Mouse (Mus musculus) liver, embryonic 16.5 days (tissue): ENCODE measurements around the gene Scd3. TPM values are rescaled to one million over a fixed set of nuclear protein-coding genes. Genes with fewer than 3 reads are reported as not detected.

Experiments used
- ATAC-seq: fragments of 200-750 bp; cut with Nextera tagmentation; 2 replicates; pipeline ENCODE4 v1.8.0; 2017; ENCODE audit warnings: low read depth, mild to moderate bottlenecking, moderate number of reproducible peaks, moderate library complexity
- H3K27ac ChIP-seq: fragments of 300-500 bp; sonication (generic); 2 replicates; pipeline ENCODE4 v1.5.1; 2014; ENCODE audit warnings: mild to moderate bottlenecking, low read length
- H3K27me3 ChIP-seq: fragments of 300-500 bp; sonication (generic); 2 replicates; pipeline ENCODE4 v1.6.1; 2014; ENCODE audit warnings: low read depth, low read length, mixed read lengths; ENCODE audit not compliant: control insufficient read depth, insufficient read depth
- H3K36me3 ChIP-seq: fragments of 300-500 bp; sonication (generic); 2 replicates; pipeline ENCODE4 v1.6.1; 2014; ENCODE audit warnings: mild to moderate bottlenecking; ENCODE audit not compliant: control insufficient read depth, insufficient read depth
- H3K4me1 ChIP-seq: fragments of 300-500 bp; sonication (generic); 2 replicates; pipeline ENCODE4 v1.6.1; 2014; ENCODE audit warnings: low read depth, low read length, mixed read lengths; ENCODE audit not compliant: control insufficient read depth
- H3K4me2 ChIP-seq: fragments of 300-500 bp; sonication (generic); 2 replicates; pipeline ENCODE4 v1.6.1; 2014; ENCODE audit warnings: low read depth, low read length, mixed read lengths
- H3K4me3 ChIP-seq: fragments of 300-500 bp; sonication (generic); 2 replicates; pipeline ENCODE4 v1.5.1; 2014; ENCODE audit warnings: low read depth, mild to moderate bottlenecking, low read length
- H3K9ac ChIP-seq: fragments of 300-500 bp; sonication (generic); 2 replicates; pipeline ENCODE4 v1.6.1; 2014; ENCODE audit warnings: low read depth, low read length
- H3K9me3 ChIP-seq: fragments of 300-500 bp; sonication (generic); replicated peaks from 2 replicates; pipeline ENCODE4 v1.6.1; 2016; ENCODE audit warnings: low read length; ENCODE audit not compliant: control insufficient read depth
- WGBS: fragments of 180-500 bp; shearing (Covaris S2); extraction: QIAGEN DNeasy Blood & Tissue Kit; methylation state at CpG from one replicate; pipeline ENCODE4 v1.1.7; 2014; ENCODE audit not compliant: insufficient replicate concordance; 5-methylcytosine and 5-hydroxymethylcytosine counted together
- polyA plus RNA-seq: library from polyadenylated mRNA; unstranded; fragments of >200 nt; fragmentation: Nextera tagmentation; extraction: Ambion mirVana; gene quantifications from 2 replicates; pipeline ENCODE4 v1.2.1, GENCODE M21; 2015

Gene Scd3
- polyA plus RNA-seq, 1 experiment from 2014 or later, result not detected

DNA sequence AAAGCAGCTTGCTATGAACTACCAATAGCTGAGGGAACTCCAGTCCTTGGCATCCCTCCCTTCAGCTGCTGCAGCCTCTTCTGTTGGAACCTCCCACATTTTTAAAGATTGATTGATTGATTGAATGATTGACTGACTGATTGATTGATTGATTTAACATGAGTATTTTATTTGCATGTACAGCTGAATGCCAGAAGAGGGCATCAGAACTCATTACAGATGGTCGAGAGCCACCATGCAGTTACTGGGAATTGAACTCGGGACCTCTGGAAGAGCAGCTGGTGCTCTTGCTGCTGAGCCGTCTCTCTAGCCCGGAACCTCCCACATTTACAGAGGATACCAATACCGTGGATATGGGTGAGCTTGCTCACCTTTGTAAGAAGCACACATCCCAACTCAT, 57.4 kb downstream of the Scd3 start:
- peaks cover 15% of the 10 kb centered on the region for H3K4me1 ChIP-seq
- no peaks in the 10 kb centered on the region for H3K36me3 ChIP-seq
- no peaks in the 10 kb centered on the region for H3K9me3 ChIP-seq
- H3K27me3 ChIP-seq, result no peaks in the 10 kb centered on the region
- H3K27ac ChIP-seq, result no peak overlapping the region
- WGBS, result 52% methylated on average over 5 of the region's 5 CpGs
- H3K4me2 ChIP-seq, result no peak overlapping the region
- no peak for ATAC-seq
- H3K9ac ChIP-seq, result no peak overlapping the region
- no peak overlapping the region for H3K4me3 ChIP-seq

DNA sequence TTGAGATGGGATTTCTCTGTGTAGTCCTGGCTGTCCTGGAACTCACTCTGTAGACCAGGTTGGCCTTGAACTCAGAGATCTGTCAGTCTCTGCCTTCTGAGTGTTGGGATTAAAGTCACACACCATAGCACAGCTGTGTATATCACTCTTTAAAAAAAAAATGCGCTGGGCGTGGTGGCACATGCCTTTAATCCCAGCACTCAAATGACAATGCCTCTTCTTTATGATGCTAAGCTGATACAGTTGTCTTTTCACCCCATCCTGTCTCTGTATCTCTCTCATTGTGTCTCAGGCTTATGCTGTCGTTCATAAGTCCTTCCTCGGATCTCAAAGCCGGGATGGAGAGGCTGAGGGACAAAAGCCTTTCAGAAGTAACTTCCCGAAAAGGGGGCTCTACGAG, 58.7 kb downstream of the Scd3 start:
- H3K27ac ChIP-seq, result no peak overlapping the region
- WGBS, result 75% methylated on average over 7 of the region's 7 CpGs
- H3K36me3 ChIP-seq, result no peaks in the 10 kb centered on the region
- no peak overlapping the region for H3K4me2 ChIP-seq
- H3K9ac ChIP-seq, result no peak overlapping the region
- H3K9me3 ChIP-seq, result no peaks in the 10 kb centered on the region
- no peaks in the 10 kb centered on the region for H3K27me3 ChIP-seq
- no peak overlapping the region for H3K4me3 ChIP-seq
- ATAC-seq, result no peak
- H3K4me1 ChIP-seq, result peaks cover 26% of the 10 kb centered on the region

DNA sequence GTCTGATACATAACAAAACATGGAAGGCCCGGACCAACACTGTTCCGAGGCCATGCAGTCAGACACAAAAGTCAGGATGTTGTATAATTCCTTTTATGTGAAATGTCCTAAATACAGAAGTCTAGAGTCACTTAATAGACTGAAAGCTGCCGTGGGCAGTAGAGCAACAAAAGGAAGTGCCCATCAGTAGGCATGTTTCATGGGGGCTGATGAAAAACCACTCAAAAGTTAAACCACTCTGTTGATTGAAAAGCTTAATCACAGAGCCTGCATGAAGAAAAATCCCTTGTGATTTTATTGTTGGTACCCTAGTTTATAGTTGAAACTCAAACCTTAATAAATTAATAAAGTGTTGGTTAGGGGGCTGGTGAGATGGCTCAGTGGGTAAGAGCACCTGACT, 60.5 kb downstream of the Scd3 start:
- H3K9me3 ChIP-seq, result no peaks in the 10 kb centered on the region
- no peak for ATAC-seq
- no peak overlapping the region for H3K27ac ChIP-seq
- H3K4me2 ChIP-seq, result no peak overlapping the region
- H3K27me3 ChIP-seq, result no peaks in the 10 kb centered on the region
- no peaks in the 10 kb centered on the region for H3K36me3 ChIP-seq
- H3K4me1 ChIP-seq, result peaks cover 38% of the 10 kb centered on the region
- no peak overlapping the region for H3K4me3 ChIP-seq
- no peak overlapping the region for H3K9ac ChIP-seq
- WGBS, result 63% methylated on average over 3 of the region's 3 CpGs

DNA sequence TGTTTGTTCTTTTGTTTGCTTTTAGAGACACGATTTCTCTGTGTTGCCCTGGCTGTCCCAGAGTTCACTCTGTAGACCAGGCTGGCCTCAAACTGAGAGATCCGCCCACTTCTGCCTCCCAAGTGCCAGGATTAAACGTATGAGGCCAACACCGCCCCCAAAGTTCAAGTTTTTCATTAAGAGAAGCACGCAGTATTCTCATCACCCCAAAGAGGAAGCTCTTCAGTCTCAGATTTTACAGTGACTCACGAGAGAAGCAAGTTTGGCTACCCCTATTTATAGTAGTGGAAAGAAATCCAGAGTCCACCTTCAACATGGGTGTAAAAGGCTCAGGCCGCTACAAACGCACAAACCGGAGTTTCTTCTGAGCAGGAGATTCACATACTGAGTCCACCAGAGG, 61.2 kb downstream of the Scd3 start:
- Histone ChIP-seq H3K27ac (no peak overlapping the region), H3K4me1 (peaks cover 38% of the 10 kb centered on the region), H3K9me3 (no peaks in the 10 kb centered on the region), H3K4me3 (no peak overlapping the region), H3K4me2 (no peak overlapping the region), H3K27me3 (no peaks in the 10 kb centered on the region), H3K9ac (no peak overlapping the region), H3K36me3 (no peaks in the 10 kb centered on the region)
- 49% methylated on average over 9 of the region's 9 CpGs for WGBS
- no peak for ATAC-seq

DNA sequence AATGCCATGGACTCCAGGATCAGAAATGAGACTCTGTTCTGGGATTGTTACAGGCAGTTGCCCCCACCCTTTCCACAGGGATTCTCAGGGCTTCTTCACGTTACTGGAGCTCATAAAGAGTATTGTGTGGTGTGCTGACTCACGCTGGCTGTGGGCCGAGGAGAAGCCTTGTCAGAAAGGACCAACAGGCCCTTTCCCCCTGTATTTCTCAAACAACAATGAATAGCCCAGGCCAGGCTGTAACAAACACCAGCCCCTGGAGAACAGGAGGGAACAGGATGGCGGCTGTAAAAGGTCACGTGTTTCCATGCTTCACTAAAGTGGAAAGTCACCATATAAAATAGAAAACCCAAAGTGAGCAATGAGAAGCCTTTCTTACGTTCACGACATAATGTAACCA, 62.2 kb downstream of the Scd3 start:
- peak overlapping the region; percentile 4; the same call in 1 of the 2 replicates for H3K9ac ChIP-seq
- H3K4me2 ChIP-seq, result no peak overlapping the region; the same call in 1 of the 2 replicates
- no peaks in the 10 kb centered on the region for H3K27me3 ChIP-seq
- peaks cover 38% of the 10 kb centered on the region for H3K4me1 ChIP-seq
- no peak overlapping the region for H3K4me3 ChIP-seq
- ATAC-seq, result no peak
- peak overlapping the region; percentile 58 for H3K27ac ChIP-seq
- WGBS, result 50% methylated on average over 7 of the region's 7 CpGs
- no peaks in the 10 kb centered on the region for H3K36me3 ChIP-seq
- no peaks in the 10 kb centered on the region for H3K9me3 ChIP-seq

DNA sequence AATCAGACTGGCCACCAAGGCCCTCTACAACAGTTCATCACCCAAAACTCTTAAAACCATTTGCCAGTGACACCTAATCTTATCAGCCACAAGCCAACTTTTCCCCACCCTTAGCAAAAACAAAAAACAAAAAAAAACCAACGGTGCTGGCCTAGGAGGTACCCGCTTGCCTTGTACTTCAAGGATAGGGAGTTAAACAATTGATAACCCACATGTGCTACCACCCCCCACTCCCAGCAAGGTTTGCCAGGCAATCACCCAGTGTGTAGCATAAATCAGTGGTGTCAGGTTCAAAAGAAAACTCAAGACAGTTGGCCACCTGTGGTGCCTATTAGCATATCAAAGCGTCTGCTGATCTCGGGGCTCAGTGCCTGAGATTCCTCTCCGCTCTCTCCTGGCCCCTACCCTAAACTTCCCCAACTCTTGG, 62.9 kb downstream of the Scd3 start:
- no peaks in the 10 kb centered on the region for H3K9me3 ChIP-seq
- H3K4me3 ChIP-seq, result peak overlapping the region; percentile 67
- H3K9ac ChIP-seq, result peak overlapping the region; percentile 75
- 0 out of 2 replicates have a peak, but pooled peaks have one; percentile 0 for ATAC-seq
- WGBS, result 22% methylated on average over 5 of the region's 5 CpGs
- H3K27ac ChIP-seq, result peak overlapping the region; percentile 95
- peaks cover 38% of the 10 kb centered on the region for H3K4me1 ChIP-seq
- no peaks in the 10 kb centered on the region for H3K36me3 ChIP-seq
- peak overlapping the region; percentile 72 for H3K4me2 ChIP-seq
- H3K27me3 ChIP-seq, result no peaks in the 10 kb centered on the region

DNA sequence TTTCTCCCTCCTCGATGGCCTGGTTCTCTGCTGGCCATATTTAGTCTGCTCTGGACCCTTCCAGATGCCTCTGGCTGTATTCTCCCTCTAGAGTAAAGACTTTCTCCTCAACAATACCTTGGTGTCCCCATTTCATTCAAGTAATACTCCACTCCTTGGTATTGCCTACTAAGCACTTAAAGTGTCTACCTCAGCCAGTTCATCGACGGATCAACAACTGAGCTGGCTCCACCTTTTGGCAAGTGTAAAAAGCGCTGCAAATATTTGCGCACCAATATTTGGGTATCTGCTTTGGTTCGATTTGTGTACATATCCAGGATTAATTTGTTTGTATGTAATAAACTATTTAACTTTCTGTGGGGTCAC, 63.4 kb downstream of the Scd3 start:
- WGBS, result 12% methylated on average over 6 of the region's 6 CpGs
- Histone ChIP-seq H3K4me2 (peak overlapping the region; percentile 72), H3K27ac (peak overlapping the region; percentile 95), H3K36me3 (no peaks in the 10 kb centered on the region), H3K4me3 (peak overlapping the region; percentile 67), H3K4me1 (peaks cover 38% of the 10 kb centered on the region), H3K9ac (peak overlapping the region; percentile 75), H3K27me3 (no peaks in the 10 kb centered on the region), H3K9me3 (no peaks in the 10 kb centered on the region)
- ATAC-seq, result 0 out of 2 replicates have a peak, but pooled peaks have one; percentile 12

DNA sequence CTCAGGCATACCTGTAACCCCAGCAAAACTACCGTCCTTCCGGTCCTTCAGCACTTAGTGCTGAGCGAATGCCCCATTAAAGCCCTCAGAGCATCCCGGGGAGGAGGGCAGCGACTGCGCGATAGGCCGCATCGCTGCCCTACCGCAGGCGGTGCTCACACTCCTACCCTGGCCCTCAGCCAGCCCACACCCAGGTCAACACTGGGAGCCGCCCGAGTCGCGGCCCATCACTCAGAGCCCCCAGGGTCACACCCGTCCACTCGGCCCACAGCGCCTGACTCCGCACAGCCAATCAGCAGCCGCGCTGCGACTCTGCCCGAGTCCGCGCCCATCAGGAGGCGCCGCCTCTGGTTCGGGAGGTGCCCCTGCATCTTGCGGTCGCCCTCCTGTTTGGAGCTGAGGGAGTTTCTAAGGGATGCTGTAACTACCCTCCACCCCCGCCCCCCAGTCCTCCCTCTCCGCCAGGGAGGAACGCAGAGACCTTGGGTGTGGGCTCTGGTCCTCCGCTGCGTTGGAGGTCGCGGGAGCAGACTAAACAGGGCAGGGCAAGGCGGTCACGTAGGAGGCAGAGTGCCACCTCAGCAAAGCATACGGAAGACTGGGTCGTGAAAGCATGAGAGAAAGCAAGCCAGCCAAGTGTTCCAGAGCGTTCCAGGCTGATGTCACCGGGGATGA, 63.9 kb downstream of the Scd3 start:
- Histone ChIP-seq H3K36me3 (no peaks in the 10 kb centered on the region), H3K27ac (peak overlapping the region; percentile 95), H3K27me3 (no peaks in the 10 kb centered on the region), H3K4me2 (peak overlapping the region; percentile 72), H3K4me3 (peak overlapping the region; percentile 67), H3K4me1 (peaks cover 38% of the 10 kb centered on the region), H3K9ac (peak overlapping the region; percentile 75), H3K9me3 (no peaks in the 10 kb centered on the region)
- WGBS, result under 1% methylated on average over 43 of the region's 43 CpGs
- peak; percentile 98 for ATAC-seq

DNA sequence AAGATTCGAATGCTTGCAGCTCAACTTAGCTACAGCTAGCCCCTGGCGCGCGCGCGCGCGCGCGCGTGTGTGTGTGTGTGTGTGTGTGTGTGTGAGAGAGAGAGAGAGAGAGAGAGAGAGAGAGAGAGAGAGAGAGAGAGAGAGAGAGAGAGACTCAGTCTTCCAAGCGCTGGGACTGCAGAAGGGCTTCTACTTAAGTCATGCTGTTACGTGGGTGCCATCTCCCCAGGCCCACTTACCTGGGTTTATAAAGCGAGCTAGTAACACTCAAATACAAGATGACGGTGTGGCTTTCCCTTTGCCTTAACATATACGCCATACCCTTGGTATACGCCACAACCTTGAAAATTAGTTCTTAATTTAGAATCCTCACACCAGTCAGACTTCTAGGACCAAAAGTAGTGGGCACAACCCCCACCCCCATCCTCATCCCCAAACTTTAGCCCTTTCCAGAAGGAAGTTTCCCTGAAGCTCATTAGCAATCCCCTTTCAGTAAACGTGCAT, 64.5 kb downstream of the Scd3 start:
- Histone ChIP-seq H3K27me3 (no peaks in the 10 kb centered on the region), H3K4me1 (peaks cover 38% of the 10 kb centered on the region), H3K36me3 (no peaks in the 10 kb centered on the region), H3K9ac (peak overlapping the region; percentile 75), H3K9me3 (no peaks in the 10 kb centered on the region), H3K27ac (peak overlapping the region; percentile 95), H3K4me2 (peak overlapping the region; percentile 72), H3K4me3 (peak overlapping the region; percentile 67)
- 20% methylated on average over 18 of the region's 18 CpGs for WGBS
- ATAC-seq, result no peak
